Mouse (Mus musculus) thymus, adult 2 months (tissue): ENCODE measurements around the gene Mthfd1l.

Experiments used
- CTCF ChIP-seq: fragments of 200-500 bp; IDR thresholded peaks from 2 replicates; pipeline ENCODE4 v1.5.1; 2012; ENCODE audit warnings: mild to moderate bottlenecking, control low read depth, low read length, moderate library complexity, borderline replicate concordance; ENCODE audit not compliant: control insufficient read depth, poor library complexity, insufficient read depth; ENCODE audit errors: extremely low read depth
- POLR2A ChIP-seq: fragments of 200-500 bp; IDR thresholded peaks from 2 replicates; pipeline ENCODE4 v1.6.1; 2012; ENCODE audit warnings: mild to moderate bottlenecking, low read length, control low read depth, moderate library complexity; ENCODE audit not compliant: control insufficient read depth, poor library complexity, insufficient read depth; ENCODE audit errors: extremely low read depth

GRCm38 (mm10) chr10:4070061-4070460 is 97.1 kb downstream of the Mthfd1l start:
- TF ChIP-seq CTCF (no peak), POLR2A (no peak)
